Mouse (Mus musculus): ENCODE data around the gene Ccl25. TPM values are rescaled to one million over a fixed set of nuclear protein-coding genes. Genes with fewer than 3 reads are reported as not detected.

Ccl25 gene
- total RNA-seq, 2 experiments from 2014 or later = 17.2 to 20.1 TPM

Other genes with a start within 250 kb of the Ccl25 start
- under 1 TPM; 0.37 to 0.43 TPM for gene Cd209f, start 219.4 kb upstream of the Ccl25 start, total RNA-seq (2021)
- under 1 TPM in 1 of 2 experiments, not detected in 1; 0.22 TPM for gene Cd209g, start 191.1 kb upstream of the Ccl25 start, total RNA-seq (2021)
- gene Evi5l, start 158.6 kb upstream of the Ccl25 start, total RNA-seq (2021) = 100 to 1,000 TPM in 1 of 2 experiments, 10 to 100 TPM in 1; 93.2 to 102 TPM
- 10 to 100 TPM; 38.4 to 41.3 TPM for gene Prr36, start 107.8 kb upstream of the Ccl25 start, total RNA-seq (2021)
- not detected for gene Lrrc8e, start 98.4 kb upstream of the Ccl25 start, total RNA-seq (2021)
- 100 to 1,000 TPM; 109 to 116 TPM for gene Map2k7, start 86.5 kb upstream of the Ccl25 start, total RNA-seq (2021)
- under 1 TPM; 0.46 to 0.62 TPM for gene Gm49320, start 86.3 kb upstream of the Ccl25 start, total RNA-seq (2021)
- gene Tgfbr3l, start 77.0 kb upstream of the Ccl25 start, total RNA-seq (2021) = 10 to 100 TPM in 1 of 2 experiments, 1 to 10 TPM in 1; 8.9 to 12.2 TPM
- gene Snapc2, start 72.1 kb upstream of the Ccl25 start, total RNA-seq (2021) = 10 to 100 TPM; 28.9 to 31.1 TPM
- gene Ctxn1, start 65.9 kb upstream of the Ccl25 start, total RNA-seq (2021) = 100 to 1,000 TPM; 524 to 546 TPM
- gene Timm44, start 49.3 kb upstream of the Ccl25 start, total RNA-seq (2021) = 10 to 100 TPM; 59.1 to 61.4 TPM
- 10 to 100 TPM; 78.8 to 80.6 TPM for gene Elavl1, start 203 bp downstream of the Ccl25 start, total RNA-seq (2021)
- 10 to 100 TPM; 42.6 to 44.2 TPM for gene Cers4, start 167.8 kb downstream of the Ccl25 start, total RNA-seq (2021)

All from layer of hippocampus, adult 18-20 months (tissue).